Mouse (Mus musculus) left cerebral cortex, adult 18-20 months (tissue): ENCODE data around the gene Ecm2. TPM values are rescaled to one million over a fixed set of nuclear protein-coding genes. Genes with fewer than 3 reads are reported as not detected.

Experiments
- total RNA-seq, 2 experiments: library from RNA; stranded (reverse); gene quantifications; 2 replicates each; pipeline ENCODE4 v1.2.3; 2021

Gene Ecm2
- total RNA-seq, 2 experiments from 2014 or later, result 2.8 to 3.1 TPM

Other genes starting within 250 kb of the Ecm2 start
- 1 to 10 TPM; 5.0 to 5.9 TPM for gene Fgd3, start 184.5 kb upstream of the Ecm2 start, total RNA-seq
- 10 to 100 TPM; 46.4 to 48.6 TPM for gene Bicd2, start 163.2 kb upstream of the Ecm2 start, total RNA-seq
- 10 to 100 TPM; 14.5 to 18.4 TPM for gene Ippk, start 83.6 kb upstream of the Ecm2 start, total RNA-seq
- 1 to 10 TPM; 1.5 to 2.3 TPM for gene Tes3-ps, start 11.5 kb upstream of the Ecm2 start, total RNA-seq
- under 1 TPM; 0.89 to 0.98 TPM for gene Aspn, start 39.6 kb downstream of the Ecm2 start, total RNA-seq
- 1 to 10 TPM; 2.2 to 2.4 TPM for gene Omd, start 77.7 kb downstream of the Ecm2 start, total RNA-seq
- 1 to 10 TPM; 8.6 to 9.9 TPM for gene Ogn, start 103.2 kb downstream of the Ecm2 start, total RNA-seq
- gene Cenpp, start 148.0 kb downstream of the Ecm2 start, total RNA-seq, result 1 to 10 TPM in 1 of 2 experiments, under 1 TPM in 1; 0.79 to 1.2 TPM
- 10 to 100 TPM; 22.7 to 25.1 TPM for gene Nol8, start 148.3 kb downstream of the Ecm2 start, total RNA-seq
- gene Iars, start 177.3 kb downstream of the Ecm2 start, total RNA-seq, result 10 to 100 TPM; 62.0 to 67.9 TPM